Mouse (Mus musculus) hindbrain, embryonic 13.5 days (tissue): ENCODE results near the gene Ppfibp1. TPM values are rescaled to one million over a fixed set of nuclear protein-coding genes. Genes with fewer than 3 reads are reported as not detected.

Source experiments
- ATAC-seq: fragments of 200-750 bp; cut with Nextera tagmentation; 2 replicates; pipeline ENCODE4 v1.8.0; 2017; ENCODE audit warnings: moderate TSS enrichment; ENCODE audit not compliant: low FRiP score
- H3K27ac ChIP-seq: fragments of 300-500 bp; sonication (generic); 2 replicates; pipeline ENCODE4 v1.5.1; 2015; ENCODE audit warnings: inconsistent platforms, mild to moderate bottlenecking, moderate library complexity
- H3K27me3 ChIP-seq: fragments of 300-500 bp; sonication (generic); 2 replicates; pipeline ENCODE4 v1.6.1; 2015; ENCODE audit warnings: mild to moderate bottlenecking, inconsistent platforms
- H3K36me3 ChIP-seq: fragments of 300-500 bp; sonication (generic); 2 replicates; pipeline ENCODE4 v1.6.1; 2015; ENCODE audit warnings: mild to moderate bottlenecking, inconsistent platforms
- H3K4me1 ChIP-seq: fragments of 300-500 bp; sonication (generic); replicated peaks from 2 replicates; pipeline ENCODE4 v1.6.1; 2015; ENCODE audit warnings: inconsistent platforms
- H3K4me2 ChIP-seq: fragments of 300-500 bp; sonication (generic); 2 replicates; pipeline ENCODE4 v1.6.1; 2015; ENCODE audit warnings: inconsistent platforms, mild to moderate bottlenecking, moderate library complexity
- H3K4me3 ChIP-seq: fragments of 300-500 bp; sonication (generic); 2 replicates; pipeline ENCODE4 v1.5.1; 2015; ENCODE audit warnings: mild to moderate bottlenecking, inconsistent platforms
- H3K9ac ChIP-seq: fragments of 300-500 bp; sonication (generic); 2 replicates; pipeline ENCODE4 v1.6.1; 2015; ENCODE audit warnings: mild to moderate bottlenecking, inconsistent platforms
- H3K9me3 ChIP-seq: fragments of 300-500 bp; sonication (generic); 2 replicates; pipeline ENCODE4 v1.6.1; 2016; ENCODE audit warnings: inconsistent platforms
- WGBS: fragments of 180-500 bp; shearing (Covaris S2); methylation state at CpG from one replicate; pipeline ENCODE4 v1.1.7; 2015; 5-methylcytosine and 5-hydroxymethylcytosine counted together
- polyA plus RNA-seq: library from polyadenylated mRNA; unstranded; fragments of >200 nt; fragmentation: Nextera tagmentation; extraction: Ambion mirVana; gene quantifications from 2 replicates; pipeline ENCODE4 v1.2.1, GENCODE M21; 2015

The Ppfibp1 gene
- polyA plus RNA-seq, 1 experiment from 2014 or later: 14.7 TPM

DNA sequence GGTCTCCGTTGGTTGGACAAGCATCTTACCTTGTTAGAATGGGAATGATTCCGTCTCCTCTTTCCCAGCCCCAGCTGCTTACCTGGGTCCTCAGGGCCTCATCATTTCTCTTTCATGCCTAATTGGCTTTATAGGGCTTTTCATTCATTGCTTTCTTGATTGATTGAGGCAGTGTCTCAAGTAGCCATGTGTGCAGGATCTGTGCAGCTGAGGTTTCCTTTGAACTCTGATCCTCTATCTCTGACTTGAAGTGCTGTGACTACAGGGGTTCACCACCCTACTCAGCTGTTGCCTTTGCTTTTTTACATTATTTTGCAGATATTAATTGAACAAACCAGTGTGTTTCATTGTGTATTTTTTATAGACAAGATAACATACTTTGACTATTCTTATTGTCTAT is 40.7 kb downstream of the Ppfibp1 start:
- Histone ChIP-seq H3K4me2 (no peak overlapping the region), H3K9me3 (no peaks in the 10 kb centered on the region), H3K9ac (no peak overlapping the region), H3K4me3 (no peak overlapping the region), H3K36me3 (no peaks in the 10 kb centered on the region), H3K27me3 (no peaks in the 10 kb centered on the region), H3K4me1 (peaks cover 8% of the 10 kb centered on the region), H3K27ac (no peak overlapping the region)
- WGBS: 39% methylated on average over 2 of the region's 2 CpGs
- ATAC-seq: no peak

DNA sequence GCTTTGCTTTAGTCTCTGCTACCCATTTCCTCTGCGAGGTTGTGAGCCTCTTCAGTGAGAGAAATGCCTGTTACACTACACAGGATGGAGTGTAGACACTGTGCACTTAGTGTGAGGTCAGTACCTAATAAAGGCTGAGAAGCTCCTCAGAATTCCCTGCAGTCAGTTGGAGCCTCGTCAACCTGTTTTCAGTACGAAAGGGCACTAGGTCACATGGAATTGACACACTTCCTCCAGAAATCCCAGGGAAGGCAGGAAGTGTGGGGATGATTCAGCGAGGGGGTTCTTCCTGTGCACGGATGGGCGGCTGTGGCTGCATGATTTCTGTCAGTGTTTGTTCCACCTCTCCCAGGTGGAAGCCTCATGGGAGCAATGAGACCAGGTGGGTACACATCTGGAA is 44.8 kb downstream of the Ppfibp1 start:
- Histone ChIP-seq H3K9me3 (no peaks in the 10 kb centered on the region), H3K27me3 (no peaks in the 10 kb centered on the region), H3K4me3 (no peak overlapping the region), H3K36me3 (no peaks in the 10 kb centered on the region), H3K9ac (no peak overlapping the region), H3K4me2 (no peak overlapping the region), H3K4me1 (peaks cover 5% of the 10 kb centered on the region; the same call in 1 of the 2 replicates), H3K27ac (no peak overlapping the region; the same call in 1 of the 2 replicates)
- 81% methylated on average over 6 of the region's 6 CpGs for WGBS
- ATAC-seq: no peak

DNA sequence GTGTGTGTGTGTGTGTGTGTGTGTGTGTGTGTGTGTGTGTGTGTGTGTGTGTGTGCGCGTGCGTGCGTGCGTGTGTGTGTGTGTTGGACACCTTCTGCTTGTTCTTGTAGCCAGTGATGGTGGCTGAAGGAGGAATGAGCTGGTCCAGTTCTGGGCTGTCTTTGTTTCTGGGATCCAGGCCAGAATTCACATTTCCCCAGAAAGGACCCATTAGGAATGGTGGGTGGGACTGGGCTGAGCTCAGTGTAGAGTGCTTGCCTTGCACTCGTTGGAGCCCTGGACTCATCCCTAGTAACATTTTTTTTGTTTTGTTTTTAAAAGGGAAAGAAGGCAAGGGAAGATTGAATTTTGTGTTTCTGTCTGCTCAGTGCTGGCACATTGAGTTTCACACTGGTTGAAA is 47.7 kb downstream of the Ppfibp1 start:
- Histone ChIP-seq H3K4me2 (no peak overlapping the region), H3K36me3 (no peaks in the 10 kb centered on the region), H3K4me3 (no peak overlapping the region), H3K4me1 (no peaks in the 10 kb centered on the region), H3K9me3 (no peaks in the 10 kb centered on the region), H3K27ac (no peak overlapping the region), H3K9ac (no peak overlapping the region), H3K27me3 (no peaks in the 10 kb centered on the region)
- 81% methylated on average over 6 of the region's 6 CpGs for WGBS
- ATAC-seq: no peak

DNA sequence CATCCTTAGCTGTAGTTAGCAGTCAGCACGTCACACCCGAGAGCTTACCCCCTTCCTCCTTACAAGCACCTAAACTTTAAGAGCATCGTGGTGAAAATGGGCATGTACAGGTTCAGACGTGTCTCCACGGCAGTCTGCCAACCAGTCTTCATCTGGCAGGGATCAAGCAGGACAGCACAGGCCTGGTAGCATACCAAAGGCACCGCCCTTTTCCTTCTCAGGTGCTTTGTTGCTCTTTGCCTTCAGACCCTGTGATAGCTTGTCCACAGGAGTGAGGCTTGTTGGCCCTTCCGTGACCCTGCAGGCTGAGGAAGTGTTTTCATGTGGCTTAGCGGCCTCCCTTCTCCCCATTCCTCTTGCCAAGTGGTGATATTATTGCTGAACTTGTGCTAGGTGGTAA is 50.7 kb downstream of the Ppfibp1 start:
- Histone ChIP-seq H3K4me3 (no peak overlapping the region), H3K9me3 (no peaks in the 10 kb centered on the region), H3K36me3 (no peaks in the 10 kb centered on the region), H3K27me3 (no peaks in the 10 kb centered on the region), H3K9ac (no peak overlapping the region), H3K27ac (no peak overlapping the region), H3K4me1 (no peaks in the 10 kb centered on the region), H3K4me2 (no peak overlapping the region)
- ATAC-seq: no peak
- 92% methylated on average over 8 of the region's 8 CpGs for WGBS

DNA sequence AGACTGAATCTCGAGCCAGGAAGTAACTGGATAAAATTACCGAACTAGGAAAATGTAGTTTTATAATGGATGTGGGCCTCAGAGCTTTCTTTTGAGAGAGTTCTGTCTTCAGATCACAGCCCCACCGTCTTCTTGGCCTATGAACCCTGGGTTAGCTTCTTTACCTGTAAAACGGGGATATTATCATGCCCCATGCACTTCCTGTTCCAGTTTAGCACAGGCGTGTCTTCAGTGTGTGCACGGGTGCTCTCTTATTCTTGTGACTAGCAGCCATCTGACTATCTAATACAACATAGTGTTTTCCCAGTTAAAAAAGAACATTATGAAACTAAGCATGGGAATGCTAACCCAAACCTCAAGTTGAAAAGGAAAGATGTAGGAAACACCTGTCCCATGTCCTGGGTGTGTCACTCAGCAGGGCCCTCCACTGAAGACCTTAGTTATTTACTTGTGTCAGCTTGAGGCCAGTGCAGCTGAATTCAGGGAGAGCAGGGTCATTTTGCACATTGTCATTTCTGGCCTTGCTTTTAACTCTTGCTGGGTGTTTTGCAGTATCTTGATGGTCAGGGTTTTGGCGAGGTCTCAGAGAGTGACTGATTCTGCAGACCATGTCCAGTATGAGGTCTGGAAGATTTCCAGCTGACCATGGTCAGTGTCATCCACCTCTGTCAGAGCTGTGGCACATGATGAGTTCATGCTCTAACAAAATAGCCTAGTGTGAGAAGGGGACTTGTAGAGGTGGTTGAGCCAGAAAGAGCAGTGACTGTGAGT is 53.4 kb downstream of the Ppfibp1 start:
- no peak for ATAC-seq
- Histone ChIP-seq H3K4me3 (no peak overlapping the region), H3K4me2 (no peak overlapping the region), H3K9me3 (no peaks in the 10 kb centered on the region), H3K27me3 (no peaks in the 10 kb centered on the region), H3K9ac (no peak overlapping the region), H3K4me1 (no peaks in the 10 kb centered on the region), H3K36me3 (no peaks in the 10 kb centered on the region), H3K27ac (no peak overlapping the region)
- 85% methylated on average over 7 of the region's 7 CpGs for WGBS

DNA sequence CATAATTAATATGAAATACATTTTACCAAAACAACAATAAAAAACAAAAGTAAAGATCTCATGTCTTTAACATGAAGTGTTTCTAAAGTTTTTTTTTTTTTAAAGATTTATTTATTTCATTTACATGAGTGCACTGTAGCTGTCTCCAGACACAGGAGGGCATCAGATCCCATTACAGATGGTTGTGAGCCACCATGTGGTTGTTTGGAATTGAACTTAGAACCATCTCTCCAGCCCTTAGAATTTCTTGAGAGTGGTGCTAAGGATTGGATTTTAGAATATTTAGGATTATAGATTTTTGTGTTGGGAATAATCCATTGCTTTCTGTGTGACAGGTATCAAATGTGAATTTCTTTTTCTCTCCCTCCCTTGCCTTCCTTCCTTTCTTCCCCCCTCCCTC is 55.7 kb downstream of the Ppfibp1 start:
- H3K9ac ChIP-seq: no peak overlapping the region
- H3K4me3 ChIP-seq: no peak overlapping the region
- H3K36me3 ChIP-seq: no peaks in the 10 kb centered on the region
- ATAC-seq: no peak
- H3K4me2 ChIP-seq: no peak overlapping the region
- no peaks in the 10 kb centered on the region for H3K9me3 ChIP-seq
- no peaks in the 10 kb centered on the region for H3K4me1 ChIP-seq
- no peaks in the 10 kb centered on the region for H3K27me3 ChIP-seq
- H3K27ac ChIP-seq: no peak overlapping the region

DNA sequence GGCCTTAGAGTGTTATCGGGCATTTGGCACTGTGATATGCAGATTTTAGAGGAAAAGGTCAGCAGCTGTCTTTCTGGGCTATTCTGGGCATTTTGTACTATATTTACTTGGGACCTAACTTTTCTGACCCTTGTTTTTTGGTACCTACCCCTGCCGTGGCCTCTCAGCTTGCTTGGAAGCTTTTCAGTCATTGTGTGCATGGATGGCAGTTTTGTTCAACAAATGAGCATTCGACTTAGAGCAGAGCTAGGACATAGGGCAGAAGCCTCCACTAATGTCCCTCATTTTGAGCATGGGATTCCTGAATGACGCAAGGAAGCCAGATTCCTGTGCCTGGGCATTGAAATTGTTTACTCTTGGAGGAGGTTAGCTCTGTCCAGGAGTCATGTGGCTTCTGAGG is 56.5 kb downstream of the Ppfibp1 start:
- no peaks in the 10 kb centered on the region for H3K9me3 ChIP-seq
- no peak for ATAC-seq

DNA sequence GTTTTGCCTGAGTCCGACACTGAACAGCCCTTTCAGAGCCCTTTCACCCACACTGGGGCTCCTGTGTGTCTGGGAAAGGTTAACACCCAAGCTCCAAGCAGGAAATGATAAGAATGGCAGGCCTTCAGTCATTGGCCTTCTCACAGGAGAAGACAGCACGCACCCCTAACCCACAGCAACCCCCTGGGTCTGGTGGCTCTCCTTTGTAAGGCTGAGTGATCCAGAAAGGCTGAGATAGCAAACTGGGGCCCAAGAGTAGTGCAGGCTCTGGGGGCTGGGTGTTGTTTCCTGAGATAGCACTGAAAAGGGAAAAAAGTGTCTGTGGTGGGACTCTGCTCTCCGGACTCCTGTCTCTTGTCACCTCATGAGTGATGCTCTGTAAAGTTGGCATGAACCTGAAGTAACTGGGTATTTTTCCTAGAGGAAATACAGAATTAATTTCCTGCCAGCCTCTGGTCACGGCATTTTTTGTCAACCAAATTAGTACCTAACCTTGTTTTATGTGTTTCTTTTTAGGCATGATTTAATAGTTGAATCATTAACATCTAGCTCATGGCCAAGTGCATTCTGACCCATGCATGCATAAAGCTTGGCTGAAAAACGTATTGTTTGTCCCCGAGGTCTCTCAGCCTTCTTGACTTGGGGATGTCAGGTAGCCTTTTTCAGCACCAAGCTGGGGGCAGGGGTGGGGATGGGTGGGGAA is 58.2 kb downstream of the Ppfibp1 start:
- ATAC-seq: no peak
- Histone ChIP-seq H3K36me3 (no peaks in the 10 kb centered on the region), H3K27ac (no peak overlapping the region), H3K9ac (no peak overlapping the region), H3K4me2 (no peak overlapping the region), H3K4me3 (no peak overlapping the region), H3K9me3 (no peaks in the 10 kb centered on the region), H3K4me1 (0 out of 2 replicates have a peak, but pooled peaks cover 8% of the 10 kb centered on the region), H3K27me3 (no peaks in the 10 kb centered on the region)
- WGBS: 75% methylated on average over 6 of the region's 6 CpGs

More for the DNA sequence above, 56.5 kb downstream of the Ppfibp1 start:
- Histone ChIP-seq H3K4me3 (no peak overlapping the region), H3K27me3 (no peaks in the 10 kb centered on the region), H3K4me1 (0 out of 2 replicates have a peak, but pooled peaks cover 1% of the 10 kb centered on the region), H3K9ac (no peak overlapping the region), H3K27ac (no peak overlapping the region), H3K4me2 (no peak overlapping the region), H3K36me3 (no peaks in the 10 kb centered on the region)
- WGBS: 48% methylated on average over 4 of the region's 4 CpGs

DNA sequence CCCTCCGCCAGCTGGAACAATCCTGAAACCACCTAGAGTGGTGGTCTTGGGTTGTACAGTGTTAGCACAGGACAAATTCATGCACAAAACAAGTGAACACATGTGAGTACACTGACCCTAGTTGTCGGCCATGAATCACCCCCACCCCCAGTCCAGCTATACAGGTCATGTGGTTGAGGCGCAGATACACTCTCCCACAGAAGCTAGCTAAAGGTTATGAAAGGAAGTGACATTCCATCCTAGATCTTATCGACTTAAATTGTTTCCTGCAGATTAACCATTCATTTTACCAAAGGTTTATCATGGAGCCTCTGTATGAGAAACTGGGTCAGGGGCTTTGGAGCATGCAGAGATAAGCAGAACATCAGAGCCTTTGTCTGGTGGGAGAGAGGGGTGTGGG is 58.9 kb downstream of the Ppfibp1 start:
- no peak for ATAC-seq
- WGBS: 87% methylated on average over 4 of the region's 4 CpGs

DNA sequence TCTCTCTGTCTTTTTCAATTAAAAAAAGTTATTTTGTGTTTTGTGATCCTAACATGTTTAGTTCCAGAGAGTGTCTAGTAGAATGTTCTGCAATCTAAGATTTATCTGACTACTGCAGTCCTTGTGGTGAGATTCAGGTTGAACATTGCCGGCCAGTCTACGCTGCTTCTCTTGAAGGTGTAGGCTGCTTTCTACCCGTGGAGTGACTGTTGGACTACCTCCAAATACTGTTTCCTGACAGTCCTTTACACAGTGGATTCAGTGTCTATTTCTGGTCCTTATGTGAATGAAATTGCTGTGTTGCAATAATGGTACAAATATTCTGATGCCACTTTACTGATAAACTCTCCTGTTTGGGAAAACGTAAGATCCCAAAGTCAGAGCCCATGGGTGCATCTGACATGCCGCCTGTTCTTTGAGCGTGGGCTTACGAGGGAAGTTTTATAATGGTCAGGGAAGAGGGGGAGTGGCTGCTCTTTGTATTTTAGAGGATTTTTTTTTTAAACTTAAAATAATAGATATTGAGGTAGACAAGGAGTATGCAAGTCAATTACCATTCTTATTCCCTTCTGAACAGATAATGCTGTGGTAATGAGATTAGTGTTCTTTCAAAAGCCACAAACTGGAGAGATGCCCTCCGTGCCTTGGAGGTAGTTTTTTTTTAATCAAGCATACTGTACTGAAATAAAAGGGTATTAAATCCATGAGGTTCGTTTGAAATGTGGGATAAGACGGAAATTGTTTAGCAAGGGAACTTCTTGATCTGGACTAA is 61.6 kb downstream of the Ppfibp1 start:
- Histone ChIP-seq H3K4me2 (no peak overlapping the region), H3K4me1 (0 out of 2 replicates have a peak, but pooled peaks cover 8% of the 10 kb centered on the region), H3K4me3 (no peak overlapping the region), H3K36me3 (no peaks in the 10 kb centered on the region), H3K9ac (no peak overlapping the region), H3K9me3 (no peaks in the 10 kb centered on the region), H3K27me3 (no peaks in the 10 kb centered on the region), H3K27ac (no peak overlapping the region)
- no peak for ATAC-seq
- 68% methylated on average over 10 of the region's 10 CpGs for WGBS

More for the DNA sequence above, 58.9 kb downstream of the Ppfibp1 start:
- Histone ChIP-seq H3K36me3 (no peaks in the 10 kb centered on the region), H3K4me1 (0 out of 2 replicates have a peak, but pooled peaks cover 8% of the 10 kb centered on the region), H3K4me3 (no peak overlapping the region), H3K9ac (no peak overlapping the region), H3K9me3 (no peaks in the 10 kb centered on the region), H3K27me3 (no peaks in the 10 kb centered on the region), H3K27ac (no peak overlapping the region), H3K4me2 (no peak overlapping the region)

DNA sequence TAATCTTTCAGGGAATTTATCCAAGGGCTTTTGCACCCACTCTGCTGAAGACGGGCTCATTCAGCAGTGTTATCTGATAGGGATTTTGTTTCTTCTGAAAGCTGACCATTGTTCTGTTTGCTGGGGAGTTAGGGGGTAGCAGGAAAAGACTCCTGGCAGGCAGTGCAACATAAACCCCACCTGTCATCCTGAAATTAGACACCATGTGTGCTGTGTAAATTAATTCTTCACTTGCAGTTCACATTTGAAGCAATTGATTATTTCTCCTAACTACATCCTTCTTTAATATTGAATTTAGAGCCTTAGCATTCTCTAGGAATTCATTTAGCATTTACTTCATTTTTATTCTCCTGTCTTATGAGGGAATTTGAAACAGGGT is 62.2 kb downstream of the Ppfibp1 start:
- Histone ChIP-seq H3K4me3 (no peak overlapping the region), H3K4me2 (no peak overlapping the region), H3K27me3 (no peaks in the 10 kb centered on the region), H3K9me3 (no peaks in the 10 kb centered on the region), H3K36me3 (no peaks in the 10 kb centered on the region), H3K27ac (no peak overlapping the region), H3K9ac (no peak overlapping the region), H3K4me1 (0 out of 2 replicates have a peak, but pooled peaks cover 8% of the 10 kb centered on the region)
- 14% methylated on average over 1 of the region's 1 CpGs for WGBS
- ATAC-seq: no peak

DNA sequence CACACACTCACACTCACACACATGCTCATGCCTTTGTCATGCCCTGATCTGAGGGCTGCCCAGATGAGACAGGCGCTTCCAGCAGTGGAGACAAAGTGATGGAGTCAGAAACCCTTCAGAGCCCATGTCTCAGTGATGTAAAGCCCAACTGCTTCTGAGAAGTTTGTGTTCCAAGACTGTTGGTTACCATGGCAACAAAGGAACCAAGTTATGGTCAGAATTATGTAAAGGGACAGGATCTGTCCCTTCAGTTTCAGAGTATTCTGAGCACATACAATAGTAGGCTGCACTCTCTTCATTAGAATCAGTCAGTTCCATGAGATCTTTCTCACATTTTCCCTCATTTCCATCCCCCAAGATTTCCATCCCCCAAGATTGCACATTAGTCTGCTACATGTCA is 66.0 kb downstream of the Ppfibp1 start, which contains the start of gene 1700034J05Rik:
1700034J05Rik (minus strand) TSS at position 165 of the 400 bp plus-strand sequence.
- 84% methylated on average over 1 of the region's 1 CpGs for WGBS
- H3K27ac ChIP-seq: no peak within 1 kb of the TSS
- no peak within 1 kb of the TSS for H3K4me2 ChIP-seq
- no peaks in the 10 kb centered on the region for H3K36me3 ChIP-seq
- H3K4me1 ChIP-seq: 0 out of 2 replicates have a peak, but pooled peaks cover 8% of the 10 kb centered on the region
- no peak for ATAC-seq
- no peaks in the 10 kb centered on the region for H3K9me3 ChIP-seq
- H3K4me3 ChIP-seq: no peak within 1 kb of the TSS
- no peak within 1 kb of the TSS for H3K9ac ChIP-seq
- no peaks in the 10 kb centered on the region for H3K27me3 ChIP-seq
